Mouse (Mus musculus): ENCODE data around the gene Fdx1l. TPM values are rescaled to one million over a fixed set of nuclear protein-coding genes. Genes with fewer than 3 reads are reported as not detected.

Fdx1l gene
- 67.7 and 90.0 TPM in 2 replicates for polyA plus RNA-seq (2012; rRNA removed; ENCODE audit: low replicate concordance)

GRCm38 (mm10) chr9:21073044-21073840 is at the start of gene Fdx1l, which contains the start of gene Gm49373:
Gene Fdx1l (minus strand): TSS chr9:21073614.
Gene Gm49373 (minus strand): TSS chr9:21073096.

GRCm38 (mm10) chr9:21091707-21092320 is 18.4 kb upstream of the Fdx1l start, which contains the start of the genes Gm38431 and Raver1:
Gene Gm38431 (minus strand): TSS chr9:21091997.
Gene Raver1 (minus strand): TSS chr9:21092008.

GRCm38 (mm10) chr9:21067006-21067684 is 6.3 kb downstream of the Fdx1l start, which contains the start of gene Zglp1:
Gene Zglp1 (minus strand): TSS chr9:21067093.

GRCm38 (mm10) chr9:21031896-21032351 is 41.5 kb downstream of the Fdx1l start, which contains the start of gene Icam5:
Gene Icam5 (plus strand): TSS chr9:21032073.

GRCm38 (mm10) chr9:21029291-21030054 is 43.9 kb downstream of the Fdx1l start, which contains the start of gene Icam4:
Gene Icam4 (plus strand): TSS chr9:21029373.

Other genes starting within 250 kb of the Fdx1l start
- gene A230050P20Rik, start 205.0 kb downstream of the Fdx1l start, polyA plus RNA-seq (2012; rRNA removed; ENCODE audit: low replicate concordance): 48.6 and 128 TPM in 2 replicates
- 4.5 and 5.8 TPM in 2 replicates for gene Angptl6, start 193.9 kb downstream of the Fdx1l start, polyA plus RNA-seq (2012; rRNA removed; ENCODE audit: low replicate concordance)
- gene Ppan, start 185.4 kb downstream of the Fdx1l start, polyA plus RNA-seq (2012; rRNA removed; ENCODE audit: low replicate concordance): 28.2 and 102 TPM in 2 replicates
- 84.9 and 143 TPM in 2 replicates for gene Eif3g, start 175.0 kb downstream of the Fdx1l start, polyA plus RNA-seq (2012; rRNA removed; ENCODE audit: low replicate concordance)
- gene Dnmt1, start 113.7 kb downstream of the Fdx1l start, polyA plus RNA-seq (2012; rRNA removed; ENCODE audit: low replicate concordance): 12.0 and 35.0 TPM in 2 replicates
- 7.9 and 32.2 TPM in 2 replicates for gene S1pr2, start 96.8 kb downstream of the Fdx1l start, polyA plus RNA-seq (2012; rRNA removed; ENCODE audit: low replicate concordance)
- gene Mrpl4, start 70.9 kb downstream of the Fdx1l start, polyA plus RNA-seq (2012; rRNA removed; ENCODE audit: low replicate concordance): 120 and 141 TPM in 2 replicates
- gene Icam1, start 57.6 kb downstream of the Fdx1l start, polyA plus RNA-seq (2012; rRNA removed; ENCODE audit: low replicate concordance): 23.9 and 35.6 TPM in 2 replicates
- 0.16 and 0.45 TPM in 2 replicates for gene Icam4, start 44.2 kb downstream of the Fdx1l start, polyA plus RNA-seq (2012; rRNA removed; ENCODE audit: low replicate concordance)
- 0.13 and 1.3 TPM in 2 replicates for gene Icam5, start 41.5 kb downstream of the Fdx1l start, polyA plus RNA-seq (2012; rRNA removed; ENCODE audit: low replicate concordance)
- 0.39 TPM in 1 of 2 replicates, not detected in the other for gene Zglp1, start 6.5 kb downstream of the Fdx1l start, polyA plus RNA-seq (2012; rRNA removed; ENCODE audit: low replicate concordance)
- 0.19 and 0.48 TPM in 2 replicates for gene Gm49373, start 518 bp downstream of the Fdx1l start, polyA plus RNA-seq (2012; rRNA removed; ENCODE audit: low replicate concordance)
- 1.6 and 3.5 TPM in 2 replicates for gene Gm38431, start 18.4 kb upstream of the Fdx1l start, polyA plus RNA-seq (2012; rRNA removed; ENCODE audit: low replicate concordance)
- 38.5 and 87.3 TPM in 2 replicates for gene Raver1, start 18.4 kb upstream of the Fdx1l start, polyA plus RNA-seq (2012; rRNA removed; ENCODE audit: low replicate concordance)
- 30.7 and 32.8 TPM in 2 replicates for gene Tyk2, start 57.6 kb upstream of the Fdx1l start, polyA plus RNA-seq (2012; rRNA removed; ENCODE audit: low replicate concordance)
- gene Cdc37, start 76.4 kb upstream of the Fdx1l start, polyA plus RNA-seq (2012; rRNA removed; ENCODE audit: low replicate concordance): 55.1 and 87.0 TPM in 2 replicates
- gene Pde4a, start 92.1 kb upstream of the Fdx1l start, polyA plus RNA-seq (2012; rRNA removed; ENCODE audit: low replicate concordance): 14.4 and 17.0 TPM in 2 replicates
- gene Keap1, start 165.7 kb upstream of the Fdx1l start, polyA plus RNA-seq (2012; rRNA removed; ENCODE audit: low replicate concordance): 63.2 and 85.9 TPM in 2 replicates
- 0.46 and 1.4 TPM in 2 replicates for gene S1pr5, start 174.8 kb upstream of the Fdx1l start, polyA plus RNA-seq (2012; rRNA removed; ENCODE audit: low replicate concordance)
- 27.9 and 34.3 TPM in 2 replicates for gene Atg4d, start 191.7 kb upstream of the Fdx1l start, polyA plus RNA-seq (2012; rRNA removed; ENCODE audit: low replicate concordance)
- 24.1 and 24.6 TPM in 2 replicates for gene Kri1, start 214.4 kb upstream of the Fdx1l start, polyA plus RNA-seq (2012; rRNA removed; ENCODE audit: low replicate concordance)
- 28.0 and 33.8 TPM in 2 replicates for gene Cdkn2d, start 217.8 kb upstream of the Fdx1l start, polyA plus RNA-seq (2012; rRNA removed; ENCODE audit: low replicate concordance)
- 0.10 and 24.9 TPM in 2 replicates for gene Ap1m2, start 238.7 kb upstream of the Fdx1l start, polyA plus RNA-seq (2012; rRNA removed; ENCODE audit: low replicate concordance)
- gene Slc44a2, start 247.1 kb upstream of the Fdx1l start, polyA plus RNA-seq (2012; rRNA removed; ENCODE audit: low replicate concordance): 49.0 and 101 TPM in 2 replicates

All from subcutaneous adipose tissue, adult 2 months (tissue).